Mouse (Mus musculus): ENCODE measurements around the gene Syce3.

The Syce3 gene

GRCm38 (mm10) chr15:89372536-89372935 lies 37.8 kb downstream of the Syce3 start:
- no peak for DNase-seq

GRCm38 (mm10) chr15:89372068-89372467 lies 38.2 kb downstream of the Syce3 start:
- no peak for DNase-seq

- no peak for DNase-seq
Measured at GRCm38 (mm10) chr15:89365141-89365551, 45.2 kb downstream of the Syce3 start.

- no peak for DNase-seq
Measured at GRCm38 (mm10) chr15:89363051-89363450, 47.3 kb downstream of the Syce3 start.

- no peak for DNase-seq
Measured at GRCm38 (mm10) chr15:89358784-89359183, 51.5 kb downstream of the Syce3 start.

GRCm38 (mm10) chr15:89356372-89356771 lies 53.9 kb downstream of the Syce3 start:
- peak; percentile 76 to 82 for DNase-seq

GRCm38 (mm10) chr15:89355241-89356187 lies 54.8 kb downstream of the Syce3 start, which contains the start of the genes Lmf2 and Ncaph2:
TSS of gene Lmf2 (minus strand) at chr15:89355659.
TSS of gene Ncaph2 (plus strand) at chr15:89355719.
- peak; percentile 96 to 99 for DNase-seq

GRCm38 (mm10) chr15:89354455-89354854 lies 55.8 kb downstream of the Syce3 start:
- DNase-seq, result no peak

- DNase-seq, result no peak
Measured at GRCm38 (mm10) chr15:89353837-89354236, 56.5 kb downstream of the Syce3 start.

GRCm38 (mm10) chr15:89352795-89353194 lies 57.5 kb downstream of the Syce3 start:
- DNase-seq, result no peak

- no peak for DNase-seq
Measured at GRCm38 (mm10) chr15:89352054-89352453, 58.2 kb downstream of the Syce3 start.

GRCm38 (mm10) chr15:89351302-89351701 lies 59.0 kb downstream of the Syce3 start:
- no peak for DNase-seq

- DNase-seq, result peak in 1 of 2 experiments; percentile 25
Measured at GRCm38 (mm10) chr15:89350447-89350846, 59.9 kb downstream of the Syce3 start.

GRCm38 (mm10) chr15:89343325-89343724 lies 67.0 kb downstream of the Syce3 start:
- peak in 1 of 2 experiments; percentile 26 for DNase-seq

- no peak for DNase-seq
Measured at GRCm38 (mm10) chr15:89341678-89342077, 68.6 kb downstream of the Syce3 start.
